Mouse (Mus musculus) midbrain, embryonic 15.5 days (tissue): ENCODE measurements around the gene Fam89a. TPM values are rescaled to one million over a fixed set of nuclear protein-coding genes. Genes with fewer than 3 reads are reported as not detected.

ENCODE experiments used
- ATAC-seq: fragments of 200-750 bp; cut with Nextera tagmentation; replicated peaks from 2 replicates; pipeline ENCODE4 v1.8.0; 2017; ENCODE audit warnings: moderate TSS enrichment
- H3K27ac ChIP-seq: fragments of 300-500 bp; sonication (generic); 2 replicates; pipeline ENCODE4 v1.5.1; 2015; ENCODE audit warnings: mild to moderate bottlenecking, inconsistent platforms
- H3K27me3 ChIP-seq: fragments of 300-500 bp; sonication (generic); replicated peaks from 2 replicates; pipeline ENCODE4 v1.6.1; 2015; ENCODE audit warnings: inconsistent platforms
- H3K36me3 ChIP-seq: fragments of 300-500 bp; sonication (generic); replicated peaks from 2 replicates; pipeline ENCODE4 v1.6.1; 2015; ENCODE audit warnings: inconsistent platforms
- H3K4me1 ChIP-seq: fragments of 300-500 bp; sonication (generic); 2 replicates; pipeline ENCODE4 v1.6.1; 2015; ENCODE audit warnings: inconsistent platforms
- H3K4me2 ChIP-seq: fragments of 300-500 bp; sonication (generic); 2 replicates; pipeline ENCODE4 v1.6.1; 2015; ENCODE audit warnings: inconsistent platforms, mild to moderate bottlenecking, moderate library complexity
- H3K4me3 ChIP-seq: fragments of 300-500 bp; sonication (generic); 2 replicates; pipeline ENCODE4 v1.5.1; 2015; ENCODE audit warnings: mild to moderate bottlenecking, inconsistent platforms
- H3K9ac ChIP-seq: fragments of 300-500 bp; sonication (generic); 2 replicates; pipeline ENCODE4 v1.6.1; 2015; ENCODE audit warnings: mild to moderate bottlenecking, inconsistent platforms
- H3K9me3 ChIP-seq: fragments of 300-500 bp; sonication (generic); 2 replicates; pipeline ENCODE4 v1.6.1; 2016; ENCODE audit warnings: inconsistent platforms
- WGBS: fragments of 180-500 bp; shearing (Covaris S2); methylation state at CpG from one replicate; pipeline ENCODE4 v1.1.7; 2015; ENCODE audit warnings: mixed read lengths; 5-methylcytosine and 5-hydroxymethylcytosine counted together
- polyA plus RNA-seq: library from polyadenylated mRNA; unstranded; fragments of >200 nt; fragmentation: Nextera tagmentation; extraction: Ambion mirVana; gene quantifications from 2 replicates; pipeline ENCODE4 v1.2.1, GENCODE M21; 2015

Gene Fam89a
- polyA plus RNA-seq, 1 experiment from 2014 or later, result 0.37 TPM

DNA sequence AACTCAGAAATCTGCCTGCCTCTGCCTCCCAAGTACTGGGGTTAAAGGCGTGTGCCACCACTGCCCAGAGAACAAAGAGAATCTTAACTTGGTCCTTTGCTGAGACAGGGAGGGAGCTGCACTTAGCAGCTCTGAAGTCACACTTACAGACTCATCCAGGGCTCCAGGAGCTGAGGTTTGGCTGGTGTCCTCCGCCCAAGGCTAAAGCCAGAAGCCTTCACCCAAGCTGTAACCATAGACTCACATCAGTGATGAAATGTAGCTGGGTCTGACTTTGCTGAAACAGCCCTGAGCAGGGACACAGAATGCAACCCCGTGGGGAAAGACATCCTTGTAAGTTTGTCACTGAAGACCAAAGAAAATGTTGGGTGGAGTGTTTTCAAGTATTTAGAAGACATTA is 30.8 kb upstream of the Fam89a start:
- H3K4me2 ChIP-seq, result no peak overlapping the region
- H3K27me3 ChIP-seq, result no peaks in the 10 kb centered on the region; the same call in 1 of the 2 replicates
- no peaks in the 10 kb centered on the region for H3K36me3 ChIP-seq
- H3K4me1 ChIP-seq, result peaks cover 11% of the 10 kb centered on the region
- no peak overlapping the region for H3K4me3 ChIP-seq
- no peak overlapping the region for H3K9ac ChIP-seq
- WGBS, result 85% methylated on average over 3 of the region's 3 CpGs
- no peak for ATAC-seq
- no peaks in the 10 kb centered on the region for H3K9me3 ChIP-seq
- no peak overlapping the region for H3K27ac ChIP-seq

DNA sequence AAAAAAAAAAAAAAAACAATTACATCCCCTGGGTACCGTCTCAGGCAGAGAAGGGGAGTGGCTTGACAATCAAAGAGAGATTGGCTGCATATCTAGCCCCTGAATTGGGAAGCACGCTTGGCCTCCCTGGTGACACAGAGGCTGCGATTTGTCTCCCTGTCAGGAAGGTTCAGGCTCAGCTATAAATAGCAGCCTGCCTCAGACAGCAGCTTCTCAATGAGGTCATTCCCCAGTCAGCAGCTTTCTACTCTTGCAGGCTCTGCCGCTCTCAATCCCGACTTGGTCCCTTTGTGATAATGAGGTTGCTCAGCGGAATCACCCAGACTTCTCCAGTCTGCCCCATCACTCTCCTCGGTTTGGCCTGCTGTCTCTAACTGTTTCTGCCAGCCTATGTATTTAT is 28.6 kb upstream of the Fam89a start:
- Histone ChIP-seq H3K27me3 (no peaks in the 10 kb centered on the region; the same call in 1 of the 2 replicates), H3K9me3 (no peaks in the 10 kb centered on the region), H3K4me2 (peak overlapping the region; percentile 31), H3K4me3 (no peak overlapping the region), H3K36me3 (no peaks in the 10 kb centered on the region), H3K9ac (peak overlapping the region; percentile 29; the same call in 1 of the 2 replicates), H3K4me1 (peaks cover 11% of the 10 kb centered on the region), H3K27ac (peak overlapping the region; percentile 78)
- 6% methylated on average over 7 of the region's 7 CpGs for WGBS
- ATAC-seq, result peak; percentile 68

DNA sequence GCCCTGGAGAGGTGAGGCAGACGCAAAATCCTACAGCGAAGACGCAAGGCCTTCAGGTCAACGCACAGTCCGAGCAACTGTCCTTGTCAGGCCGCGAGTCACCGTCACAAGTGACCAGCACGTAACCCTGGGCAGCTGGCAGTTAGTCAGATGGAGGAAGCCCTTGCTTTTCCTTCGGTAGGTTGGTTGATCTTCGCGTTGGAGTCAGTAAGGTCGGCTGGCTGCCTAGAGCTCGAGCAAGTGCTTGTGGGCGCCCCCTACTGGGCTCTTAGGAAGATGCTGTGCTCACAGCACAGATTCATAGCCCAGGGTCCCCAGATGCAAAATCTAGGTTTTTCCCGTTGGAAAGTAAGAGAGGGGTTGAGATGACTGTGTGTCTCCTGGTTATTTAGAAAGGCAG is 24.1 kb upstream of the Fam89a start:
- no peak overlapping the region for H3K9ac ChIP-seq
- H3K4me3 ChIP-seq, result no peak overlapping the region
- H3K27ac ChIP-seq, result no peak overlapping the region
- H3K4me2 ChIP-seq, result peak overlapping the region; percentile 39
- WGBS, result 14% methylated on average over 16 of the region's 16 CpGs
- H3K9me3 ChIP-seq, result no peaks in the 10 kb centered on the region
- no peak for ATAC-seq
- peaks cover 6% of the 10 kb centered on the region for H3K4me1 ChIP-seq
- no peaks in the 10 kb centered on the region for H3K36me3 ChIP-seq
- peaks cover 2% of the 10 kb centered on the region; the same call in 1 of the 2 replicates for H3K27me3 ChIP-seq

DNA sequence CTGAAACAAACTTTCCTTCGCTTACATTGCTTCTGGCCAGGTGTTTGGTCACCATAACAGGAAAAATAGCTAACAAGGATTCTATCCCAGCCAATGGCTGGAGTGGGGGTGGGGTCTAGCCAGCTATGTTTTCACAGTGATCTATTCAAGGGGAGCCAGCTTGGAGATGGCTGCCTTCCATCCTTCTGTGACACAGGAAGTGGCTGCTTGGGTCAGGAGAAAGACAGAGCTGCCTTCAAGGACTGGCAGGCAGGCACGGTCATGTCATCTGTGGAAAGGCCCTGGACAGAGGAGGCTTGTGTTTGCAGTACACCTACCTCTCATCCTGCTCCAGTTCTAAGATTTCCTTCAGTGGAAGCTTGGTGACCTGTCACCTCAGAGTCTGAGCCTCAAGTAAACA is 20.8 kb upstream of the Fam89a start:
- Histone ChIP-seq H3K27me3 (peaks cover 2% of the 10 kb centered on the region; the same call in 1 of the 2 replicates), H3K27ac (no peak overlapping the region), H3K36me3 (no peaks in the 10 kb centered on the region), H3K4me3 (no peak overlapping the region), H3K4me1 (no peaks in the 10 kb centered on the region), H3K9ac (no peak overlapping the region), H3K4me2 (no peak overlapping the region), H3K9me3 (no peaks in the 10 kb centered on the region)
- ATAC-seq, result no peak
- 74% methylated on average over 2 of the region's 2 CpGs for WGBS

DNA sequence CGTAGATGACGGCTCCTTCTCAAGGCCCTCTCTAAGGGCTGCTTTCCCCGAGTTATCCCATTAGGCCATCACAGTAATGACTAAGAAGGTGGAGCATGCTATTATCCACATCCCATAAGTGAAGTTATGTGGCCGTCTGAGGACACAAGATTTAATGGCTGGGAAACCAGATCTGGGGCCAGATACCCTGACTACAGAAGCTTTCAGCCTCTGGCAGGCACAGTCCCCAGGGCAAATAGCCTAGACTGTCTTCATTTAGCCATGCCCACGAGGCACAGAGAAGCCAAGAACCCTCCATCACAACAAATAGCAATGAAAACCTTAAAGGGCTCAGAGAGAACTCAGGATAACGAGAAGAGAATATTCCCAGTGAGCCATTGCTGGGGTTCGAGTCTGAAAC is 11.4 kb upstream of the Fam89a start:
- H3K9ac ChIP-seq, result no peak overlapping the region
- no peak overlapping the region for H3K27ac ChIP-seq
- WGBS, result 60% methylated on average over 7 of the region's 7 CpGs
- no peaks in the 10 kb centered on the region for H3K4me1 ChIP-seq
- no peaks in the 10 kb centered on the region for H3K9me3 ChIP-seq
- H3K27me3 ChIP-seq, result no peaks in the 10 kb centered on the region
- H3K4me3 ChIP-seq, result no peak overlapping the region
- H3K4me2 ChIP-seq, result no peak overlapping the region
- no peak for ATAC-seq
- no peaks in the 10 kb centered on the region for H3K36me3 ChIP-seq

DNA sequence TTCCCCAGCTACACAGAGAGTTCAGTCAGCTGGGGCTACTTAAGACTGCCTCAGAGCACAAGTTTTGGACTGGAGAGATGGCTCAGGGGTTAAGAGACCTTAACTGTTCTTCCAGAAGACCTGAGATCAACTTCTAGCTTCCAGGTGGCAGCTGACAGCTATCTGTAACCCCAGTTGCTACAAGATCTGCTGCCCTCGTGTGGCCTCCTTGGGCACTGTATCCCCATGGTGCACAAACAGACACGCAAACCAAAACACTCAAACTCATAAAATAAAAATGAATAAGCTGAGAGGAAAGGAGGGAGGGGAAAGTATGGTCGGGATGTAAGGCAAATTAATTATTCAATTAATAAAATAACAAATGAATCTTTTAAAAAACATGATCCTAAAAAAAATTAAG is 6.9 kb upstream of the Fam89a start:
- no peaks in the 10 kb centered on the region for H3K9me3 ChIP-seq
- no peak for ATAC-seq
- WGBS, result 43% methylated on average over 3 of the region's 3 CpGs
- H3K9ac ChIP-seq, result no peak overlapping the region
- peaks cover 6% of the 10 kb centered on the region; the same call in 1 of the 2 replicates for H3K27me3 ChIP-seq
- H3K4me2 ChIP-seq, result no peak overlapping the region
- no peak overlapping the region for H3K4me3 ChIP-seq
- H3K4me1 ChIP-seq, result no peaks in the 10 kb centered on the region
- H3K36me3 ChIP-seq, result no peaks in the 10 kb centered on the region
- H3K27ac ChIP-seq, result no peak overlapping the region

DNA sequence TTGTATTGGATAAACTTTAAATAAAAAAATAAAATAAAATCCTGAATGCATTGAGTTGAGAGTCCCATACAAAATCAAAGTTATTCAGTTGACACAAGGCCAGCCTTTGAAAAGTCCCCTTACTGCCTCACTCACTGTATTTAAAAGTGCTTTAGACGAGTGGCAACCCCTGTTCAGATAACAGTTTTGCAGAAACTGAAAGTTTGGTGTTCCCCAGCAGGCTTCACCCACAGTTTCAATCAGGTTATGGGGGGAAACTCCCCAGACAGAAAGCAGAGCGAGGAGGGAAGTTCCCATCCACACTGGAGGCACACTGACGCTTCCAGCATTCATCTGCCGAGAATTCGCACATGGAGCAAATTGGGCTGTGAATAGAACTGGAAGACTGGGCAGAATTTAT is 5.0 kb upstream of the Fam89a start:
- no peak overlapping the region for H3K9ac ChIP-seq
- no peak overlapping the region for H3K27ac ChIP-seq
- 65% methylated on average over 5 of the region's 5 CpGs for WGBS
- no peaks in the 10 kb centered on the region for H3K9me3 ChIP-seq
- H3K36me3 ChIP-seq, result no peaks in the 10 kb centered on the region
- H3K4me2 ChIP-seq, result no peak overlapping the region
- H3K27me3 ChIP-seq, result peaks cover 25% of the 10 kb centered on the region
- no peak overlapping the region for H3K4me3 ChIP-seq
- H3K4me1 ChIP-seq, result peaks cover 6% of the 10 kb centered on the region
- no peak for ATAC-seq

DNA sequence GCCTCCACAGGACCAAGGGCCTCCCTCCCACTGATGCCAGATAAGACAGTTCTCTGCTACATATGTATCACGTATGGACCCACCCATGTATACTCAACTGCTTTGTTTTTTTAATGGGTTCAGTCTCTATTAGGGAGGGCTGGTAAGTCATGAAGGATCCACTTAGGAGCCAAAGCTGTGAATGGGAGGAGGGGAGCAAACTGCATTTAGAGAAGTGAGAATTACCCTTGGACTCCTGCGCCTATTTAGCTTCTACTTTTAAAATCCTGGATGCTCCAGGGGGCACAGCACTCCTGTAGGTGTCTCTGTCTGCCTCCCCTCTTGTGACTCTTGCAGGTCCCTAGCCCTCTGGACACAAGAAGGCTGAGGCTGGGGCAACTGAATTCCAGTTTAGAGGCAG is 4.5 kb upstream of the Fam89a start:
- H3K4me2 ChIP-seq, result no peak overlapping the region
- peaks cover 10% of the 10 kb centered on the region for H3K4me1 ChIP-seq
- no peaks in the 10 kb centered on the region for H3K36me3 ChIP-seq
- H3K4me3 ChIP-seq, result no peak overlapping the region
- WGBS, result 81% methylated on average over 2 of the region's 2 CpGs
- H3K9ac ChIP-seq, result no peak overlapping the region
- peaks cover 29% of the 10 kb centered on the region for H3K27me3 ChIP-seq
- H3K9me3 ChIP-seq, result no peaks in the 10 kb centered on the region
- ATAC-seq, result no peak
- H3K27ac ChIP-seq, result no peak overlapping the region

DNA sequence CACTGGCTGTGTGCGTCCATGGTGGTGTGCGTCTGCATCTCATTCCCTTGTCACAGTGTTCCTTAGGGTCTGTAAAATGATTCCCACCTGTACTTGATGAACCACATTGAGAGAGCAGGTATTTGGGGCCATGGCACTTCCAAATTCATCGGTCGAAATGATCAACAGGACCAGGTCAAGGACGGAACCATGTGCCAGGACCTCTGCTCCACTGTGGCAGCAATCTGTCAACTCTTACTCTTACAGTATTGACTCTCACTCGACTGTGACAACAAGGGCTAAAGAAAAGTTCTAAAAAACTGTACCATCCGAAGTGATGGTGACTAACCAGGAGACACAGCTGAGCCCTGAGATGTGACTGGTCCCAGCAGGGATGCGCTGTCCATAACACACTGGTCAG is 3.8 kb upstream of the Fam89a start:
- Histone ChIP-seq H3K36me3 (no peaks in the 10 kb centered on the region), H3K9ac (no peak overlapping the region), H3K27ac (no peak overlapping the region), H3K4me1 (peaks cover 14% of the 10 kb centered on the region), H3K4me3 (no peak overlapping the region), H3K9me3 (no peaks in the 10 kb centered on the region), H3K27me3 (peaks cover 36% of the 10 kb centered on the region), H3K4me2 (no peak overlapping the region)
- WGBS, result 88% methylated on average over 8 of the region's 8 CpGs
- ATAC-seq, result no peak

DNA sequence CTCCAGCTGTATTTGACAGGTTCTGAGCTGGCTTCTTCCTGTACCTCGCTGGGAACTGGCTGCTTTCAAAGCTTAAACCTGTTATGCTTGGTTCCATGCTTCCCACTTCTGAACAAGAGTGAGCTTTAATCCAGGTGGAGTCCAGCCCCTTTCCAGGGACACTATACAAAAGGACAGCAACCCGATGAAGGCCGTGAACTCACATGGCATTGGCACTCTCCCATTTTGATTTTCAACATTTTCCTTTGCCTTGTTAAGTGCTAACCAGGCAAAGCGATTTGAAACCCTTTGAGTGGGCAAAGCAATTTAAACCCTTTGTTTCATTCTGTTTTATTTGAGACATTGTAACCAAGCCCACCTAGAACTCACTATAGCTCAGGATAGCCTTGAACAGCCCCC is 3.2 kb upstream of the Fam89a start:
- Histone ChIP-seq H3K27ac (no peak overlapping the region), H3K9me3 (no peaks in the 10 kb centered on the region), H3K27me3 (peaks cover 43% of the 10 kb centered on the region), H3K9ac (no peak overlapping the region), H3K4me3 (no peak overlapping the region), H3K4me2 (no peak overlapping the region), H3K36me3 (no peaks in the 10 kb centered on the region), H3K4me1 (peaks cover 14% of the 10 kb centered on the region)
- ATAC-seq, result no peak
- 36% methylated on average over 4 of the region's 4 CpGs for WGBS

DNA sequence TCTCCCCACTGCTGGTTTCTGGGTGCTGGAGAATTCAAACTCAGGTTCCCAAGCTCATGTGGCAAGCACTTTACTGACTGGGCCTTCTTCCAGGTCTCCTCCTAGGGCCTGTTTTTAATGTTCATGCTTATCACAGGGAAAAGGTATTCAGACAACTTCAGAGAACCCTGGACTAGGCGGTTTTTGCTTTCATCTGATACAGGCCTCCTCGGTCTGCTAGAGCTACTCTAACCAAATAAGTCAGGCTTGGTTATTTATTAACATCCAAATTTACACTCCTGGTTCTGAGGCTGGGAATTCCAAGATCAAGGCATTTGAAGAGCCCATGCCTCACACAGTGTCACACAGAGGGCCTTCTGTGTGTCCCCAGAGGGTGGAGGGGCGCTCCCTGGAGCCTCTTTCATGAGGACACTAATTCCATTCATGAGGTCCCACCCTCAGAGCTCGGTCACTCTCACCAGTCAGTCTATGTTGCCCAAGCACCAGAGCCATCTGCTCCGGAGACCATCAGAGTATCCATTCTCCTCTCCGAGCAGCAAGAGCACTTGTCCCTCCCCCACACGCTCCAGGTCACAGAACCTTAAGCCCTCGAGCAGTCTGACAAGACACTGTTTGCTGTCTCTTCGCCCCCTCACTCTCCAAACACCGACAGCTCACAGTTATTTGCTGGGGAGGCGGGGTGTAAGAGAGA is 2.6 kb upstream of the Fam89a start:
- 19% methylated on average over 11 of the region's 11 CpGs for WGBS
- Histone ChIP-seq H3K9me3 (no peaks in the 10 kb centered on the region), H3K4me3 (no peak overlapping the region), H3K4me1 (peaks cover 14% of the 10 kb centered on the region), H3K27me3 (peaks cover 46% of the 10 kb centered on the region), H3K4me2 (no peak overlapping the region), H3K36me3 (no peaks in the 10 kb centered on the region), H3K27ac (no peak overlapping the region), H3K9ac (no peak overlapping the region)
- no peak for ATAC-seq

DNA sequence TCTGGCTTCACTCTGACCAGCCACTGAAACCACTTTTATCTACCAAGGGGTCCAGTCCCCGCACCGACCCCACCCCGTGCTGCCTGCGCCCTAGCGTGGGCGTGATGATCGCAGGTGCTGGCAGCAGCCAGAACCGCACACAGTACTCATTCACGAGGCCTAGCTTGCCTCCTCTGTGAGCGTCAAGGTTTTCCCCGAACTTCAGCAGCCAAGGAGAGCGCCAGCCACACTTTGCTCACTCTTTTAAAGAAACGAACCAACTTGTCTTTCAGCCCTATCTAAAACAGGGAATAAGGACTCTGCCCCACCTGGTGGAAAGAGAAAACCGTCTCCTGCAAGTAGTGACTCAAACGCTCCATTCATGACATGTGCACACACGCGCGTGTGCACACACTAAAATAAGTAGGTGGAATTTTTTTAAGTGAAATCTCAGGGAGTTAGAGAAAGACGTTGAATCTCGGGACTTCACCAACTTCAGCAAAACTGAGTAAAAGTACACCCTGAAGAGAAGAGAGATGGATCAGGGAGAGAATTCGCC is 762 bp upstream of the Fam89a start:
- 30% methylated on average over 21 of the region's 21 CpGs for WGBS
- H3K4me2 ChIP-seq, result peak overlapping the region; percentile 83; the same call in 1 of the 2 replicates
- H3K27me3 ChIP-seq, result peaks cover 46% of the 10 kb centered on the region
- H3K4me3 ChIP-seq, result no peak overlapping the region
- peaks cover 14% of the 10 kb centered on the region for H3K4me1 ChIP-seq
- no peak overlapping the region for H3K27ac ChIP-seq
- H3K9me3 ChIP-seq, result no peaks in the 10 kb centered on the region
- H3K36me3 ChIP-seq, result no peaks in the 10 kb centered on the region
- no peak for ATAC-seq
- no peak overlapping the region for H3K9ac ChIP-seq

DNA sequence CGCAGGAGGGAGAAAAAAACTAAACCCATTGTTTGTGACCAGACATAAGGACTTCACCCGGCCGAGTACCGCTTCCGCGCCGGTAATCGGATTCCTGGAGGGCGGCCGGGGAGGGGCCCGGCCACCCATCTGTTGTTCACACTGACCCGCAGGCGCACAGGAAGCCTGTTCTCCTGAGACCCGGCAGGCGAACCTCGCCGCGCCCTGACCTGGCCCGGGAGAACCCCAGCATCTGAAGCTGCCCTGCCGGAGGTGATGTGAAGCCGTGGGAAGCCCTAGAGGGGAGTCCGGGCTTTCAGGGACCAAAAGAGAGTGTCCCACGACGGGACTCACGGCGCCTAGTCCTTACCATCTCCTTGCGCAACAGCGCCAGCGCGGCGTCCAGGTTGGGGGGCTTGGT is 441 bp downstream of the Fam89a start:
- H3K4me1 ChIP-seq, result peaks cover 14% of the 10 kb centered on the region
- H3K4me2 ChIP-seq, result peak overlapping the region; percentile 83
- under 1% methylated on average over 31 of the region's 31 CpGs for WGBS
- no peak for ATAC-seq
- no peak overlapping the region for H3K27ac ChIP-seq
- H3K9ac ChIP-seq, result peak overlapping the region; percentile 41; the same call in 1 of the 2 replicates
- H3K4me3 ChIP-seq, result peak overlapping the region; percentile 44
- no peaks in the 10 kb centered on the region for H3K36me3 ChIP-seq
- peaks cover 46% of the 10 kb centered on the region for H3K27me3 ChIP-seq
- no peaks in the 10 kb centered on the region for H3K9me3 ChIP-seq
